Mouse (Mus musculus): ENCODE data around the gene Lrrc2. TPM values are rescaled to one million over a fixed set of nuclear protein-coding genes. Genes with fewer than 3 reads are reported as not detected.

The Lrrc2 gene
- total and polyA plus RNA-seq, 2 experiments from 2014 or later: 0.78 to 1.3 TPM

DNA sequence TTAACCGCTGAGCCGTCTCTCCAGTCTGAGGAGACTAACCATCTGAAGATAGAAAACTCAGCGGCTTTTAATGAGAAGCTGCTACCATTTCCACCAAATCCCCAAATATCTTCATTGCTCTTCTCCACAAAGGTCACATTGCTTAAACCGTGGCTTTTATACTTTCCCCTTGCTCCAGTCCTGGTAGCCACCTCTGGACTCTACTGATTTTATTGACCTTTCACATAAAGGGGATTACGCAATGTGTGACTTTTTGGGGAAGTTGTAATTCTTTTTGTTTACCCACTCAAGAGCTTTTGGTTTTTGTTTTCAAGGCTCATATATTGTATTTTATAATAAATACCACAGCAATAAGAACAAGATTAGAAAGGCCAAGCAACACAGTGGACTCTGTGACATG, 34.2 kb downstream of the Lrrc2 start:
- ATAC-seq (no peak), DNase-seq (ENCODE audit: low spot score) (no peak)
- Histone ChIP-seq H3K9ac (replicated peaks; ENCODE audit: low read length) (no peak overlapping the region), H3K4me2 (ENCODE audit: low read depth, low read length) (no peak overlapping the region), H3K4me1 (ENCODE audit: insufficient read depth, low read length) (no peaks in the 10 kb centered on the region), H3K4me3 (ENCODE audit: low read length) (no peak overlapping the region), H3K36me3 (ENCODE audit: insufficient read depth, low read length) (no peaks in the 10 kb centered on the region), H3K9me3 (ENCODE audit: low read length) (no peaks in the 10 kb centered on the region), H3K27me3 (ENCODE audit: insufficient read depth, low read length) (no peaks in the 10 kb centered on the region), H3K27ac (no peak overlapping the region)
- WGBS: 90% methylated on average over 5 of the region's 5 CpGs
- no peak for TF ChIP-seq CTCF (IDR thresholded peaks at IDR 0.05; ENCODE audit: low read depth)

GRCm38 (mm10) chr9:110985951-110986350, 34.6 kb downstream of the Lrrc2 start:
- no peak for DNase-seq (ENCODE audit: low spot score)
- Histone ChIP-seq H3K9me3 (ENCODE audit: low read length) (no peaks in the 10 kb centered on the region), H3K27ac (no peak overlapping the region), H3K27me3 (ENCODE audit: insufficient read depth, low read length) (no peaks in the 10 kb centered on the region), H3K4me2 (ENCODE audit: low read depth, low read length) (no peak overlapping the region), H3K9ac (replicated peaks; ENCODE audit: low read length) (no peak overlapping the region), H3K4me3 (ENCODE audit: low read length) (no peak overlapping the region), H3K4me1 (ENCODE audit: insufficient read depth, low read length) (no peaks in the 10 kb centered on the region), H3K36me3 (ENCODE audit: insufficient read depth, low read length) (no peaks in the 10 kb centered on the region)
- no peak for ATAC-seq
- 88% methylated on average over 8 of the region's 8 CpGs for WGBS
- TF ChIP-seq CTCF (IDR thresholded peaks at IDR 0.05; ENCODE audit: low read depth): no peak

DNA sequence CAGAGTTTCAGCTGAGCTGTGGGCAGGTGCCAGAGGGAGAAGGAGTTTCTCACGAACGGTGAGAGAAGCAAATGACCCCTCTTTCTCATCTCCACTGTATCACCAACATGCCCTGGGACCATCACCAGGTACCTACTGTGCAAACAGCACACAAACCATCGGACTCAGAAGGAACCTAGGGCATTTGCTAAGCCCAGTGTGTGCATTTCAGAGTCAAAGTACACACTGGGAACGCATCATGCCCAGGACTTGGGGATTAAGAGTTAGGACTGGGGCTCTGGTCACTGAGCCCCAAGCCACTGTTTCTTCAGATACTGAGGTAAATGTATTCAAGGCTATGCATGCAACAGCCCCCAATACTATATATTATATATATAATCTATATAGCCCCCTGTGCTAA, 36.0 kb downstream of the Lrrc2 start:
- ATAC-seq (no peak), DNase-seq (ENCODE audit: low spot score) (no peak)
- Histone ChIP-seq H3K27ac (no peak overlapping the region), H3K4me2 (ENCODE audit: low read depth, low read length) (no peak overlapping the region), H3K36me3 (ENCODE audit: insufficient read depth, low read length) (no peaks in the 10 kb centered on the region), H3K4me3 (ENCODE audit: low read length) (no peak overlapping the region), H3K4me1 (ENCODE audit: insufficient read depth, low read length) (no peaks in the 10 kb centered on the region), H3K27me3 (ENCODE audit: insufficient read depth, low read length) (no peaks in the 10 kb centered on the region), H3K9ac (replicated peaks; ENCODE audit: low read length) (no peak overlapping the region), H3K9me3 (ENCODE audit: low read length) (no peaks in the 10 kb centered on the region)
- 81% methylated on average over 4 of the region's 4 CpGs for WGBS
- TF ChIP-seq CTCF (IDR thresholded peaks at IDR 0.05; ENCODE audit: low read depth): no peak

- no peak for ATAC-seq
- TF ChIP-seq CTCF (IDR thresholded peaks at IDR 0.05; ENCODE audit: low read depth): no peak
- no peak overlapping the region for H3K4me3 ChIP-seq (ENCODE audit: low read length)
These were observed 36.7 kb downstream of the Lrrc2 start for GRCm38 (mm10) chr9:110988078-110988477.

DNA sequence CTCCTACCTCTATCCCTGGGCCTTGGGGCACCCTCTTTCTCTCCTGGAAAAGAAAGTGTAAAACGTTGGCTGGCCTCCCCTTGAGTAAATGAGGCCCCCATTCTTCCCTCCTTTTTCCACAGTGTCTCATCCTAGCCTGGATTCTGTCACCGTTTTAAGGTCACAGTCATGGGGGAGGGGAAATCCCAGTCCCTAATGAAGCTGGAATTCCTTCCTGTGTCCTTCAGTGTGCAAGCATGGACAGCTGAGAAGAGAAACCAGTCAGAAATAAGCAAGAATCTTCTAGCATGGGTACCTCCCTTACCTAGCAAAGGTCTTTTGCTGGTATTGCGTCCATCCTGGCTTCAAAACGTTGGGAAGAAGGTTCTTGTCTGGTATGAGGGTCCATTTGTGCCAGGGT, 37.8 kb downstream of the Lrrc2 start:
- H3K4me1 ChIP-seq (ENCODE audit: insufficient read depth, low read length): no peaks in the 10 kb centered on the region
- no peak overlapping the region for H3K9ac ChIP-seq (replicated peaks; ENCODE audit: low read length)
- no peaks in the 10 kb centered on the region for H3K9me3 ChIP-seq (ENCODE audit: low read length)
- no peak for TF ChIP-seq CTCF (IDR thresholded peaks at IDR 0.05; ENCODE audit: low read depth)
- H3K4me3 ChIP-seq (ENCODE audit: low read length): no peak overlapping the region
- no peak for DNase-seq (ENCODE audit: low spot score)
- ATAC-seq: no peak
- no peaks in the 10 kb centered on the region for H3K36me3 ChIP-seq (ENCODE audit: insufficient read depth, low read length)
- H3K27ac ChIP-seq: no peak overlapping the region
- WGBS: 58% methylated on average over 4 of the region's 4 CpGs
- no peak overlapping the region for H3K4me2 ChIP-seq (ENCODE audit: low read depth, low read length)
- H3K27me3 ChIP-seq (ENCODE audit: insufficient read depth, low read length): no peaks in the 10 kb centered on the region

More at GRCm38 (mm10) chr9:110988078-110988477, 36.7 kb downstream of the Lrrc2 start:
- Histone ChIP-seq H3K9me3 (ENCODE audit: low read length) (no peaks in the 10 kb centered on the region), H3K4me1 (ENCODE audit: insufficient read depth, low read length) (no peaks in the 10 kb centered on the region), H3K27ac (no peak overlapping the region), H3K36me3 (ENCODE audit: insufficient read depth, low read length) (no peaks in the 10 kb centered on the region), H3K4me2 (ENCODE audit: low read depth, low read length) (no peak overlapping the region), H3K9ac (replicated peaks; ENCODE audit: low read length) (no peak overlapping the region), H3K27me3 (ENCODE audit: insufficient read depth, low read length) (no peaks in the 10 kb centered on the region)
- no peak for DNase-seq (ENCODE audit: low spot score)
- WGBS: 77% methylated on average over 3 of the region's 3 CpGs

- H3K27ac ChIP-seq: no peak overlapping the region
- no peak for DNase-seq (ENCODE audit: low spot score)
- no peak overlapping the region for H3K9ac ChIP-seq (replicated peaks; ENCODE audit: low read length)
- no peaks in the 10 kb centered on the region for H3K9me3 ChIP-seq (ENCODE audit: low read length)
- no peak for ATAC-seq
- no peaks in the 10 kb centered on the region for H3K4me1 ChIP-seq (ENCODE audit: insufficient read depth, low read length)
- 96% methylated on average over 2 of the region's 2 CpGs for WGBS
- no peak overlapping the region for H3K4me2 ChIP-seq (ENCODE audit: low read depth, low read length)
- no peak overlapping the region for H3K4me3 ChIP-seq (ENCODE audit: low read length)
- H3K36me3 ChIP-seq (ENCODE audit: insufficient read depth, low read length): no peaks in the 10 kb centered on the region
- TF ChIP-seq CTCF (IDR thresholded peaks at IDR 0.05; ENCODE audit: low read depth): no peak
- H3K27me3 ChIP-seq (ENCODE audit: insufficient read depth, low read length): no peaks in the 10 kb centered on the region
These were observed 38.2 kb downstream of the Lrrc2 start for GRCm38 (mm10) chr9:110989543-110989942.

- H3K27ac ChIP-seq: no peak within 1 kb of the TSS
- H3K4me2 ChIP-seq (ENCODE audit: low read depth, low read length): no peak within 1 kb of the TSS
- no peaks in the 10 kb centered on the region for H3K36me3 ChIP-seq (ENCODE audit: insufficient read depth, low read length)
- no peaks in the 10 kb centered on the region for H3K9me3 ChIP-seq (ENCODE audit: low read length)
- no peaks in the 10 kb centered on the region for H3K4me1 ChIP-seq (ENCODE audit: insufficient read depth, low read length)
- TF ChIP-seq CTCF (IDR thresholded peaks at IDR 0.05; ENCODE audit: low read depth): no peak
- H3K4me3 ChIP-seq (ENCODE audit: low read length): no peak within 1 kb of the TSS
- 73% methylated on average over 6 of the region's 6 CpGs for WGBS
- no peaks in the 10 kb centered on the region for H3K27me3 ChIP-seq (ENCODE audit: insufficient read depth, low read length)
- no peak for ATAC-seq
- DNase-seq (ENCODE audit: low spot score): no peak
- no peak within 1 kb of the TSS for H3K9ac ChIP-seq (replicated peaks; ENCODE audit: low read length)
These were observed 38.9 kb downstream of the Lrrc2 start, which contains the start of gene Rtp3 for GRCm38 (mm10) chr9:110990204-110990603. TSS of gene Rtp3 (minus strand) at chr9:110990583.
